Mouse (Mus musculus): ENCODE results near the gene Podxl2. TPM values are rescaled to one million over a fixed set of nuclear protein-coding genes. Genes with fewer than 3 reads are reported as not detected.

The Podxl2 gene
- polyA plus RNA-seq, 1 experiment = 2.8 TPM

GRCm38 (mm10) chr6:88811396-88811795, 63.4 kb downstream of the Podxl2 start:
- H3K27me3 ChIP-seq (ENCODE audit: control insufficient read depth, insufficient read depth, insufficient read length) = no peaks in the 10 kb centered on the region
- TF ChIP-seq FOSL1 (IDR thresholded peaks at IDR 0.05; ENCODE audit: insufficient read depth, low read length, poor library complexity, severe bottlenecking) (no peak), MYOG (IDR thresholded peaks at IDR 0.05; ENCODE audit: control insufficient read depth, extremely low read depth, insufficient read length) (no peak), CTCF (IDR thresholded peaks at IDR 0.05; ENCODE audit: control insufficient read depth, insufficient read depth, insufficient read length) (no peak), USF1 (IDR thresholded peaks at IDR 0.05; ENCODE audit: low read depth) (no peak), CEBPB (IDR thresholded peaks at IDR 0.05; ENCODE audit: low read depth) (no peak), MYOD1 (IDR thresholded peaks at IDR 0.05; ENCODE audit: control insufficient read depth, insufficient read length, low read depth) (no peak), MAX (IDR thresholded peaks at IDR 0.05) (no peak)
- no peak overlapping the region for H3ac ChIP-seq (ENCODE audit: control insufficient read depth, insufficient read length, low read depth)
- H3K79me2 ChIP-seq (ENCODE audit: control insufficient read depth, insufficient read depth) = no peaks in the 10 kb centered on the region
- H3K4me3 ChIP-seq (ENCODE audit: insufficient read depth, poor library complexity, severe bottlenecking) = no peak overlapping the region
- H3K79me3 ChIP-seq (ENCODE audit: low read depth) = no peaks in the 10 kb centered on the region
- H3K36me3 ChIP-seq (ENCODE audit: control insufficient read depth, insufficient read depth) = no peaks in the 10 kb centered on the region

- TF ChIP-seq MYOD1 (IDR thresholded peaks at IDR 0.05; ENCODE audit: control insufficient read depth, insufficient read length, low read depth) (no peak), FOSL1 (IDR thresholded peaks at IDR 0.05; ENCODE audit: insufficient read depth, low read length, poor library complexity, severe bottlenecking) (no peak), MAX (IDR thresholded peaks at IDR 0.05) (no peak), USF1 (IDR thresholded peaks at IDR 0.05; ENCODE audit: low read depth) (no peak), CTCF (IDR thresholded peaks at IDR 0.05; ENCODE audit: control insufficient read depth, insufficient read depth, insufficient read length) (no peak), CEBPB (IDR thresholded peaks at IDR 0.05; ENCODE audit: low read depth) (no peak), MYOG (IDR thresholded peaks at IDR 0.05; ENCODE audit: control insufficient read depth, extremely low read depth, insufficient read length) (no peak)
- H3K36me3 ChIP-seq (ENCODE audit: control insufficient read depth, insufficient read depth) = no peaks in the 10 kb centered on the region
- no peak overlapping the region for H3K4me3 ChIP-seq (ENCODE audit: insufficient read depth, poor library complexity, severe bottlenecking)
- no peak overlapping the region for H3ac ChIP-seq (ENCODE audit: control insufficient read depth, insufficient read length, low read depth)
- no peaks in the 10 kb centered on the region for H3K27me3 ChIP-seq (ENCODE audit: control insufficient read depth, insufficient read depth, insufficient read length)
- no peaks in the 10 kb centered on the region for H3K79me2 ChIP-seq (ENCODE audit: control insufficient read depth, insufficient read depth)
- H3K79me3 ChIP-seq (ENCODE audit: low read depth) = no peaks in the 10 kb centered on the region
Observed at GRCm38 (mm10) chr6:88810291-88810690, 64.6 kb downstream of the Podxl2 start.

- no peaks in the 10 kb centered on the region for H3K36me3 ChIP-seq (ENCODE audit: control insufficient read depth, insufficient read depth)
- no peak overlapping the region for H3ac ChIP-seq (ENCODE audit: control insufficient read depth, insufficient read length, low read depth)
- H3K79me2 ChIP-seq (ENCODE audit: control insufficient read depth, insufficient read depth) = no peaks in the 10 kb centered on the region
- H3K27me3 ChIP-seq (ENCODE audit: control insufficient read depth, insufficient read depth, insufficient read length) = no peaks in the 10 kb centered on the region
- H3K79me3 ChIP-seq (ENCODE audit: low read depth) = no peaks in the 10 kb centered on the region
- TF ChIP-seq MAX (IDR thresholded peaks at IDR 0.05) (no peak), USF1 (IDR thresholded peaks at IDR 0.05; ENCODE audit: low read depth) (no peak), CEBPB (IDR thresholded peaks at IDR 0.05; ENCODE audit: low read depth) (no peak)
- H3K4me3 ChIP-seq (ENCODE audit: insufficient read depth, poor library complexity, severe bottlenecking) = no peak overlapping the region
Observed at GRCm38 (mm10) chr6:88809091-88810037, 65.5 kb downstream of the Podxl2 start.

GRCm38 (mm10) chr6:88804966-88805577, 69.8 kb downstream of the Podxl2 start:
- Histone ChIP-seq H3K36me3 (ENCODE audit: control insufficient read depth, insufficient read depth) (no peaks in the 10 kb centered on the region), H3ac (ENCODE audit: control insufficient read depth, insufficient read length, low read depth) (no peak overlapping the region), H3K27me3 (ENCODE audit: control insufficient read depth, insufficient read depth, insufficient read length) (no peaks in the 10 kb centered on the region), H3K79me3 (ENCODE audit: low read depth) (no peaks in the 10 kb centered on the region), H3K4me3 (ENCODE audit: insufficient read depth, poor library complexity, severe bottlenecking) (no peak overlapping the region), H3K79me2 (ENCODE audit: control insufficient read depth, insufficient read depth) (no peaks in the 10 kb centered on the region)
- TF ChIP-seq USF1 (IDR thresholded peaks at IDR 0.05; ENCODE audit: low read depth) = no peak
- no peak for TF ChIP-seq MAX (IDR thresholded peaks at IDR 0.05)
- no peak for TF ChIP-seq CTCF (IDR thresholded peaks at IDR 0.05; ENCODE audit: control insufficient read depth, insufficient read depth, insufficient read length)
- TF ChIP-seq MYOG (IDR thresholded peaks at IDR 0.05; ENCODE audit: control insufficient read depth, extremely low read depth, insufficient read length) = no peak
- no peak for TF ChIP-seq FOSL1 (IDR thresholded peaks at IDR 0.05; ENCODE audit: insufficient read depth, low read length, poor library complexity, severe bottlenecking)

- no peak for TF ChIP-seq MAX (IDR thresholded peaks at IDR 0.05)
- no peak for TF ChIP-seq MYOG (IDR thresholded peaks at IDR 0.05; ENCODE audit: control insufficient read depth, extremely low read depth, insufficient read length)
- no peak for TF ChIP-seq CEBPB (IDR thresholded peaks at IDR 0.05; ENCODE audit: low read depth)
- TF ChIP-seq CTCF (IDR thresholded peaks at IDR 0.05; ENCODE audit: control insufficient read depth, insufficient read depth, insufficient read length) = no peak
- no peak for TF ChIP-seq MYOD1 (IDR thresholded peaks at IDR 0.05; ENCODE audit: control insufficient read depth, insufficient read length, low read depth)
- TF ChIP-seq USF1 (IDR thresholded peaks at IDR 0.05; ENCODE audit: low read depth) = no peak
- no peak for TF ChIP-seq FOSL1 (IDR thresholded peaks at IDR 0.05; ENCODE audit: insufficient read depth, low read length, poor library complexity, severe bottlenecking)
- Histone ChIP-seq H3K79me2 (ENCODE audit: control insufficient read depth, insufficient read depth) (no peaks in the 10 kb centered on the region), H3K36me3 (ENCODE audit: control insufficient read depth, insufficient read depth) (no peaks in the 10 kb centered on the region), H3K79me3 (ENCODE audit: low read depth) (no peaks in the 10 kb centered on the region), H3ac (ENCODE audit: control insufficient read depth, insufficient read length, low read depth) (no peak overlapping the region), H3K4me3 (ENCODE audit: insufficient read depth, poor library complexity, severe bottlenecking) (no peak overlapping the region), H3K27me3 (ENCODE audit: control insufficient read depth, insufficient read depth, insufficient read length) (no peaks in the 10 kb centered on the region)
Observed at GRCm38 (mm10) chr6:88803957-88804695, 70.7 kb downstream of the Podxl2 start.

All from C2C12 (cell line).